In the genomic region with DNA sequence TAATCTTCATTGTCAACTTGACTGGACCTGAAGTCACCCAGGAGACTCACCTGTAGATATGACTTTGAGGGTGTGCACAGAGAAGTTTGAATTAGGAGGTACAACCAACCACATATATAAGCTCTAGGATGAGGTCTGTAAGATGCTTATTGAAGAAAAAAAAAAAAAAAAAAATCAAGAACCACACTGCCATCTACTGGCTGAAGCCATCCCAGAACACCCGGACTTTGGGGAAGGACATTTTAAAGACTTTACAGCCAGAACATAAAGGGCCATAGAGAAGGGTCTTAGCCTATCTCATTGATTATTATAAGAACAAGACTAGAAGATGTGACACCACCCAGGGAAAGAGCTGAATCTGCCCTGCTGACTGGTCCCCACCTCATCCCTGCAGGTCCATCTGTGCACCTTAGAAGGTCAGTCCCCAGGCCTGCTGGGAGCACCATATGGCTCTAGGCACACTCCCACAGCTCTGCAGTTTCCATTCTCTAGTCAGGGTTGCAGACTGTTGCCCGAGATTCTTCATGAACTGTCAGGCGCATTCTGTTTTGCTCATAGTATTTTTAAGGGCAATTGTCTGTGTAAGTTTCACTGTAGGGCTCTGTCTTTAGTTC, we compare ENCODE assay signal across 13 mouse cellular contexts. TPM values are rescaled to one million over a fixed set of nuclear protein-coding genes. Genes with fewer than 3 reads are reported as not detected.
DNase-seq lines count a peak whose midpoint lies in the region; ATAC-seq and TF ChIP-seq lines count a peak whose summit lies in the region.
"Had no signal": no experiment of that assay in that cellular context is flagged by ENCODE, and none has a peak within 500 bp of the region (broad histone marks: within the 10 kb centered on the region; RNA-seq: fewer than 3 reads in every experiment).

No protein-coding gene starts in this region.

- H3K4me3 ChIP-seq in ES-E14 (ENCODE audit: insufficient read depth in 1 of 2, low read depth in 1 of 2, low read length in 2 of 2, poor library complexity in 1 of 2, severe bottlenecking in 1 of 2): no peak overlapping the region
- H3K4me3 ChIP-seq in heart, embryonic 10.5 days: no peak overlapping the region
- H3K4me3 ChIP-seq: embryonic facial prominence, embryonic 12.5 days; limb, embryonic 15.5 days; midbrain, embryonic 13.5 days had no signal

- H3K27ac ChIP-seq in ES-E14 (ENCODE audit: insufficient read depth, low read depth, low read length, poor library complexity, severe bottlenecking): no peak overlapping the region
- no peak overlapping the region for H3K27ac ChIP-seq in heart, embryonic 10.5 days
- H3K27ac ChIP-seq: embryonic facial prominence, embryonic 12.5 days; limb, embryonic 15.5 days; midbrain, embryonic 13.5 days had no signal

- ATAC-seq in inflammation-experienced regulatory T-cells, adult 6 months: no peak
- ATAC-seq: midbrain, embryonic 13.5 days had no signal

- in situ Hi-C loops in ES-E14 (cut with MboI; ENCODE audit: low sequenced_read_pairs in 2 of 2, unreplicated experiment in 2 of 2): no loop called here

- intact Hi-C loops in left cerebral cortex, postnatal 36 days (cut with DNase I): no loop called here

- H3K9me3 ChIP-seq in ES-E14 (ENCODE audit: control insufficient read depth, insufficient read depth, low read depth, low read length): no peaks in the 10 kb centered on the region
- no peaks in the 10 kb centered on the region for H3K9me3 ChIP-seq in heart, embryonic 10.5 days
- H3K9me3 ChIP-seq: embryonic facial prominence, embryonic 12.5 days; limb, embryonic 15.5 days; midbrain, embryonic 13.5 days had no signal

- H3K9ac ChIP-seq in ES-E14 (ENCODE audit: insufficient read depth, low read depth, low read length, poor library complexity, severe bottlenecking): no peak overlapping the region
- H3K9ac ChIP-seq: embryonic facial prominence, embryonic 12.5 days; limb, embryonic 15.5 days; midbrain, embryonic 13.5 days had no signal

- peak; percentile 20 to 26 for DNase-seq in left cerebral cortex, adult 18-20 months (ENCODE audit: low spot score in 2 of 2)
- no peak for DNase-seq in left cerebral cortex, postnatal 36 days (ENCODE audit: low spot score in 2 of 2)
- no peak for DNase-seq in ES-E14 (ENCODE audit: low read depth, low spot score)
- peak; percentile 94 to 96 for DNase-seq in cerebellum, adult 18-20 months
- DNase-seq in naive thymus-derived CD4-positive, alpha-beta T cell, adult 2 months (ENCODE audit: low read depth): peak; percentile 39
- DNase-seq in heart, embryonic 10.5 days (ENCODE audit: low spot score): no peak
- DNase-seq: heart, postnatal 36 days; right cerebral cortex, adult 18-20 months; thymus, postnatal 25 days had no signal

- H3K36me3 ChIP-seq in ES-E14 (ENCODE audit: control insufficient read depth, insufficient read depth, low read length, poor library complexity, severe bottlenecking): no peaks in the 10 kb centered on the region
- H3K36me3 ChIP-seq in heart, embryonic 10.5 days: no peaks in the 10 kb centered on the region
- H3K36me3 ChIP-seq: embryonic facial prominence, embryonic 12.5 days; limb, embryonic 15.5 days; midbrain, embryonic 13.5 days had no signal

- 35% methylated on average over 3 of the region's 3 CpGs for WGBS in heart, embryonic 10.5 days

- H3K27me3 ChIP-seq in heart, embryonic 10.5 days (ENCODE audit: insufficient read depth, poor library complexity, severe bottlenecking): no peaks in the 10 kb centered on the region
- H3K27me3 ChIP-seq: embryonic facial prominence, embryonic 12.5 days; limb, embryonic 15.5 days had no signal

- peaks cover 0 to 4% of the 10 kb centered on the region in 2 experiments; a peak in 1 of 4 replicates for H3K4me1 ChIP-seq in ES-E14 (ENCODE audit: control insufficient read depth in 2 of 2, insufficient read depth in 2 of 2, low read length in 2 of 2, poor library complexity in 1 of 2)
- H3K4me1 ChIP-seq in heart, embryonic 10.5 days: no peaks in the 10 kb centered on the region
- H3K4me1 ChIP-seq: embryonic facial prominence, embryonic 12.5 days; limb, embryonic 15.5 days; midbrain, embryonic 13.5 days had no signal

TF ChIP-seq in ES-E14, 5 proteins besides CTCF, POLR2A, EP300 and RAD21:
- TF ChIP-seq ZNF384 (IDR thresholded peaks at IDR 0.05; ENCODE audit: low read depth, low read length) (peak; percentile 99), ZC3H11A (IDR thresholded peaks at IDR 0.05; ENCODE audit: borderline replicate concordance, low read depth, low read length) (no peak)

RNA-seq across cellular contexts. Expression of gene Cd300ld3, which starts 1.2 kb away (rescaled TPM):
- under 1 TPM; 0.60 to 0.82 TPM for total RNA-seq in left cerebral cortex, adult 18-20 months (2021)
- total RNA-seq in left cerebral cortex, postnatal 36 days (2021): under 1 TPM; 0.72 to 0.75 TPM
- not detected in 2 replicates for total RNA-seq in ES-E14 (2012; rRNA removed)
- polyA plus RNA-seq in inflammation-experienced regulatory T-cells, adult 6 months (2017; shearing (Covaris generic)): not detected
- polyA plus RNA-seq in heart, embryonic 10.5 days (2016; fragmentation: Nextera tagmentation; extraction: Ambion mirVana): not detected in 2 replicates
- polyA plus RNA-seq: embryonic facial prominence, embryonic 12.5 days; limb, embryonic 15.5 days; midbrain, embryonic 13.5 days had no signal

RNA-seq across cellular contexts. Expression of gene Cd300ld5, which starts 11.8 kb away (rescaled TPM):
- under 1 TPM; 0.60 to 0.82 TPM for total RNA-seq in left cerebral cortex, adult 18-20 months (2021)
- total RNA-seq in left cerebral cortex, postnatal 36 days (2021): under 1 TPM; 0.72 to 0.75 TPM
- total RNA-seq in ES-E14 (2012; rRNA removed): not detected in 2 replicates
- polyA plus RNA-seq in inflammation-experienced regulatory T-cells, adult 6 months (2017; shearing (Covaris generic)): not detected
- polyA plus RNA-seq in heart, embryonic 10.5 days (2016; fragmentation: Nextera tagmentation; extraction: Ambion mirVana): not detected in 2 replicates
- polyA plus RNA-seq: embryonic facial prominence, embryonic 12.5 days; limb, embryonic 15.5 days; midbrain, embryonic 13.5 days had no signal

RNA-seq across cellular contexts. Expression of gene Cd300e, which starts 12.6 kb away (rescaled TPM):
- not detected for total RNA-seq in left cerebral cortex, adult 18-20 months (2021)
- total RNA-seq in left cerebral cortex, postnatal 36 days (2021): not detected
- 0.09 and 0.11 TPM in 2 replicates for total RNA-seq in ES-E14 (2012; rRNA removed)
- under 1 TPM in 1 of 3 experiments, not detected in 2; 0.34 TPM for polyA plus RNA-seq in inflammation-experienced regulatory T-cells, adult 6 months (2017; shearing (Covaris generic))
- 0.09 and 0.26 TPM in 2 replicates for polyA plus RNA-seq in heart, embryonic 10.5 days (2016; fragmentation: Nextera tagmentation; extraction: Ambion mirVana)
- polyA plus RNA-seq: midbrain, embryonic 13.5 days had no signal

RNA-seq across cellular contexts. Expression of gene Cd300ld4, which starts 22.6 kb away (rescaled TPM):
- not detected for total RNA-seq in left cerebral cortex, adult 18-20 months (2021)
- total RNA-seq in left cerebral cortex, postnatal 36 days (2021): not detected
- not detected in 2 replicates for total RNA-seq in ES-E14 (2012; rRNA removed)
- not detected for polyA plus RNA-seq in inflammation-experienced regulatory T-cells, adult 6 months (2017; shearing (Covaris generic))
- not detected in 2 replicates for polyA plus RNA-seq in heart, embryonic 10.5 days (2016; fragmentation: Nextera tagmentation; extraction: Ambion mirVana)
- total RNA-seq: heart, postnatal 36 days had no signal
- polyA plus RNA-seq: embryonic facial prominence, embryonic 12.5 days; limb, embryonic 15.5 days; midbrain, embryonic 13.5 days had no signal

RNA-seq across cellular contexts. Expression of gene Cd300ld2, which starts 33.4 kb away (rescaled TPM):
- not detected for total RNA-seq in left cerebral cortex, adult 18-20 months (2021)
- not detected for total RNA-seq in left cerebral cortex, postnatal 36 days (2021)
- total RNA-seq in ES-E14 (2012; rRNA removed): not detected in 2 replicates
- polyA plus RNA-seq in inflammation-experienced regulatory T-cells, adult 6 months (2017; shearing (Covaris generic)): not detected
- not detected in 2 replicates for polyA plus RNA-seq in heart, embryonic 10.5 days (2016; fragmentation: Nextera tagmentation; extraction: Ambion mirVana)
- total RNA-seq: heart, postnatal 36 days had no signal
- polyA plus RNA-seq: embryonic facial prominence, embryonic 12.5 days; limb, embryonic 15.5 days; midbrain, embryonic 13.5 days had no signal

Comparison
In these comparisons a context has a peak if more than half of its experiments do, and no peak if none do; other contexts are left out.
1. DNase-seq: peak in left cerebral cortex, adult 18-20 months (2 of 2), cerebellum, adult 18-20 months (2 of 2) and naive thymus-derived CD4-positive, alpha-beta T cell, adult 2 months (single experiment); none in left cerebral cortex, postnatal 36 days (0 of 2), ES-E14 (single experiment) and heart, embryonic 10.5 days (single experiment).